Mouse (Mus musculus) myocyte (in vitro differentiated cells): ENCODE measurements around the gene Samsn1. TPM values are rescaled to one million over a fixed set of nuclear protein-coding genes. Genes with fewer than 3 reads are reported as not detected.

Experiments
- H3K27me3 ChIP-seq: one replicate; pipeline ENCODE4 v1.6.1; 2011; ENCODE audit not compliant: control insufficient read depth, insufficient read depth, insufficient read length
- H3K36me3 ChIP-seq: one replicate; pipeline ENCODE4 v1.6.1; 2011; ENCODE audit not compliant: control insufficient read depth, insufficient read depth
- H3K4me2 ChIP-seq: one replicate; pipeline ENCODE4 v1.6.1; 2011; ENCODE audit warnings: low read depth, control low read depth
- H3K4me3 ChIP-seq: one replicate; pipeline ENCODE4 v1.5.1; 2011; ENCODE audit warnings: mild to moderate bottlenecking, control low read depth, moderate library complexity
- H3K79me2 ChIP-seq: one replicate; pipeline ENCODE4 v1.6.1; 2011; ENCODE audit not compliant: control insufficient read depth, insufficient read depth
- H3ac ChIP-seq: one replicate; pipeline ENCODE4 v1.6.1; 2011; ENCODE audit not compliant: control insufficient read depth, insufficient read length
- CEBPB ChIP-seq: IDR thresholded peaks from 2 replicates; pipeline ENCODE4 v1.6.1; 2011; ENCODE audit warnings: mild to moderate bottlenecking, moderate library complexity; ENCODE audit not compliant: poor library complexity, insufficient read depth, severe bottlenecking
- E2F4 ChIP-seq: IDR thresholded peaks from one replicate; pipeline ENCODE4 v1.6.1; 2011; ENCODE audit warnings: mild to moderate bottlenecking, control low read depth, moderate library complexity; ENCODE audit not compliant: insufficient read depth
- MAX ChIP-seq: IDR thresholded peaks from one replicate; pipeline ENCODE4 v1.6.1; 2011; ENCODE audit warnings: low read depth, mild to moderate bottlenecking, control low read depth
- MYOD1 ChIP-seq, 3 experiments: IDR thresholded peaks; one replicate each; pipeline ENCODE4 v1.6.1; 2011; ENCODE audit warnings: control low read depth in 2 of 3, low read depth in 2 of 3, mild to moderate bottlenecking in 2 of 3, moderate library complexity in 1 of 3; ENCODE audit not compliant: insufficient read length in 2 of 3, control insufficient read depth in 1 of 3
- MYOG ChIP-seq, 3 experiments: IDR thresholded peaks; one replicate each; pipeline ENCODE4 v1.6.1; 2011; ENCODE audit warnings: control low read depth in 2 of 3, low read depth in 2 of 3, mild to moderate bottlenecking in 2 of 3; ENCODE audit not compliant: insufficient read length in 2 of 3, control insufficient read depth in 1 of 3, insufficient read depth in 1 of 3
- POLR2A ChIP-seq: IDR thresholded peaks from one replicate; pipeline ENCODE4 v1.6.1; 2011; ENCODE audit warnings: low read depth, mild to moderate bottlenecking, control low read depth, moderate library complexity; ENCODE audit not compliant: insufficient read length
- POLR2AphosphoS2 ChIP-seq: IDR thresholded peaks from one replicate; pipeline ENCODE4 v1.6.1; 2011; ENCODE audit warnings: low read depth, control low read depth; ENCODE audit not compliant: insufficient read length
- REST ChIP-seq: IDR thresholded peaks from one replicate; pipeline ENCODE4 v1.6.1; 2011; ENCODE audit warnings: mild to moderate bottlenecking, control low read depth, moderate library complexity; ENCODE audit not compliant: insufficient read depth, insufficient read length
- SRF ChIP-seq: IDR thresholded peaks from one replicate; pipeline ENCODE4 v1.6.1; 2011; ENCODE audit warnings: low read depth; ENCODE audit not compliant: control insufficient read depth, insufficient read length
- TCF12 ChIP-seq: IDR thresholded peaks from one replicate; pipeline ENCODE4 v1.6.1; 2011; ENCODE audit warnings: mild to moderate bottlenecking, control low read depth; ENCODE audit not compliant: poor library complexity, insufficient read depth, severe bottlenecking
- TCF3 ChIP-seq: IDR thresholded peaks from one replicate; pipeline ENCODE4 v1.6.1; 2011; ENCODE audit warnings: low read depth, control low read depth; ENCODE audit not compliant: insufficient read length
- USF1 ChIP-seq: IDR thresholded peaks from one replicate; pipeline ENCODE4 v1.6.1; 2011; ENCODE audit warnings: low read depth, mild to moderate bottlenecking, control low read depth, moderate library complexity
- polyA plus RNA-seq: library from polyadenylated mRNA; unstranded; fragments of >200 nt; fragmentation: generic; extraction: Trizol; gene quantifications from one replicate; pipeline ENCODE4 v1.2.1, GENCODE M21; 2012; ENCODE audit warnings: missing spikeins

Gene Samsn1
- polyA plus RNA-seq, 1 experiment, result 0.02 TPM

DNA sequence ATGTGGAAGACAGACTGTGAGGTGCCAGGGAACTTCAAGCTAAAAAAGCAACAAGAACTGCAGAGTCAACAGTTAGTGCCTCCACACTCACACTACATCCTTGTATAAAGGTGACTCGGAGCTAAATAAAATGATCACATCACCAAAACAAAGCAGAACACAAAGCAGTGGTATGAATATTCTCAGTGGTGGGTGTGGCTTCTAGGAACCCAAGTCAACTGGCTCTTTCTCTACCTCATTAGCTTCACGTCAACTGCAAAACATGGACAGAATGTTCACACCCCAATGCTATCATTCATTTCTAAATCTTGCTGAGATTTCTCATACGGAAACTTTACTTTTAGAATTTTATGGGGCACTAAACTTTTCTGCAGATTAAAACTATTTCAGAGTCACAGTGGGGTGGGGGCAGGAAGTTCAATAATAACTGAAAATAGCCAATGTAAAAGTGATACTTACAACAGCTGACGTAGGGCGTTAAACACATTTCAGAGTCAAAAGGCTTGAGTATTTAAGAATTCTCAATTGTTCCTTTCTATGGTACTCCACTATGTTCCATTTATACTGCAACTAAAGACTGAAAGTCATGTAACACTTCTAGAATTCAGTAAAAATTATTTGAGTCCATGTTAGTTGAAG, 127.7 kb downstream of the Samsn1 start:
- H3K4me3 ChIP-seq, result no peak overlapping the region
- no peak overlapping the region for H3K4me2 ChIP-seq
- no peak overlapping the region for H3ac ChIP-seq
- no peaks in the 10 kb centered on the region for H3K79me2 ChIP-seq
- H3K27me3 ChIP-seq, result no peaks in the 10 kb centered on the region
- H3K36me3 ChIP-seq, result no peaks in the 10 kb centered on the region
- TF ChIP-seq POLR2AphosphoS2 (no peak), MYOG (IDR thresholded peaks at IDR 0.05; ENCODE audit: control insufficient read depth in 1 of 3, insufficient read depth in 1 of 3, insufficient read length in 2 of 3, low read depth in 2 of 3) (no peak)

DNA sequence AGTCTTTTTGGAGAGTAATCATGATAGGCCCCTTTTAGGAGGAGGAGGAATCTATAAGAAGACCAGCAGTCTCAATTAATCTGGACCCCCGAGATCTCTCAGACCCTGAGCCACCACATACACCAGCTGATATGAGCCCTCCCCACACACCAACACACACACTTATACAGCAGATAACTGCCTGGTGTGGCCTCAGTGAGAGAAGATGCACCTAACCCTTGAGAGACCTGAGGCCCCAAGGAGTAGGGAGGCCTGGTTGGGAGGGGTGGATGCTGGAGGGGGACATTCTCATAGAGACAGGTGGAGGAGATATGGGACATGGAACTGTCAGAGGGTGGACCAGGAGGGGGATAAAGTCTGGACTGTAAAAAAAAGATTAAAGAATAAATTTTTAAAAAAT, 128.6 kb downstream of the Samsn1 start:
- Histone ChIP-seq H3K36me3 (no peaks in the 10 kb centered on the region), H3K4me2 (no peak overlapping the region), H3ac (no peak overlapping the region), H3K27me3 (no peaks in the 10 kb centered on the region), H3K79me2 (no peaks in the 10 kb centered on the region), H3K4me3 (no peak overlapping the region)
- TF ChIP-seq SRF (no peak), TCF12 (no peak), MAX (no peak)

DNA sequence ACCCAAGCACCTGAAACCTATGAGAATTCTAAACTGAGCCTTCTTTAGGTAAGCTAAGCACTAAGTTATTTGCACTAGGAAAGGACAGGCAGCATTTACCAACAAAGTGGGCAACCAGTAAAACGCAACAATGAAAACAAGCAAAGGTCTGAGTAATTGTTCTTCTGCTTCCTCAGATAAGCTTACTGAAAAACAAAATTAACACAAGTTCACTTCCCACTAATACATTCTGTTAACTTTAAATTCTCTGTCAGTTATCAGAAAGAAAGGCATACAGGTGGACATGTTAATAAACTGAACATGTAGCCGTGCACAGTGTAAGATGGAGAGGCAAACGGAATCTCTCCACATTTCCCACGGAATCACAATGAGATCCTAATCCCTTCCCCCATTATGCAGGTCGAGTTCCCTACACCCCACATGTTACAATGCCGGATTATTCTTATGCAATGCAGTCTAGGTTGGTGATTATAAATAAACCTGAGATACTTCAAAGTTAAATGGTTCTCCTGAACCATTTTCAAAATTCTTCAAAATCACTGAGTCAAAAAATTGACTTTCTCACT, 132.9 kb downstream of the Samsn1 start:
- Histone ChIP-seq H3K27me3 (no peaks in the 10 kb centered on the region), H3K36me3 (no peaks in the 10 kb centered on the region), H3K4me3 (no peak overlapping the region), H3K4me2 (no peak overlapping the region), H3ac (no peak overlapping the region), H3K79me2 (no peaks in the 10 kb centered on the region)
- no peak for TF ChIP-seq MYOD1 (IDR thresholded peaks at IDR 0.05; ENCODE audit: control insufficient read depth in 1 of 3, insufficient read length in 2 of 3, low read depth in 2 of 3)
- no peak for TF ChIP-seq SRF
- TF ChIP-seq MYOG (IDR thresholded peaks at IDR 0.05; ENCODE audit: control insufficient read depth in 1 of 3, insufficient read depth in 1 of 3, insufficient read length in 2 of 3, low read depth in 2 of 3), result no peak
- TF ChIP-seq REST, result no peak
- no peak for TF ChIP-seq TCF12
- no peak for TF ChIP-seq E2F4
- TF ChIP-seq CEBPB, result no peak
- no peak for TF ChIP-seq TCF3
- no peak for TF ChIP-seq USF1
- no peak for TF ChIP-seq POLR2AphosphoS2
- no peak for TF ChIP-seq POLR2A
- no peak for TF ChIP-seq MAX

DNA sequence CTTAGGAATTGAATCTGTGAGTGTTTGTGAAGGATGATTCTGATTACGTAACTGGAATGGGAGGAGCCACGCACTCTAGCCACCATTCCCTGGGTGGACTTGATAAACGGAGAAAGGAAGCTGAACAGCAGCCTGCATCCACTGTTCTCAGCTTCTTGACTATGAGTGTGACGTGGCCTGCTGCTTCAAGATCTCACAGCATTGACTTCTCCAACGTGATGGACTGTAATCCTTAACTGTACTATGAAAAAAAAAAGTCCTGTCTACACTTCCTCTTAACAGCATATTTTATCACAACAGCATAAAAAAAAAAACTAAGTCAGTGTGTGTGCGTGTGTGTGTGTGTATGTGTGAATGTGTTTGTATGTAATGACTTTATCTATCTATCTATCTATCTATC, 134.9 kb downstream of the Samsn1 start:
- no peaks in the 10 kb centered on the region for H3K36me3 ChIP-seq
- TF ChIP-seq POLR2A, result no peak
- no peak for TF ChIP-seq TCF12
- no peak for TF ChIP-seq MYOD1 (IDR thresholded peaks at IDR 0.05; ENCODE audit: control insufficient read depth in 1 of 3, insufficient read length in 2 of 3, low read depth in 2 of 3)
- no peak for TF ChIP-seq REST
- no peak for TF ChIP-seq CEBPB
- TF ChIP-seq MAX, result no peak
- TF ChIP-seq USF1, result no peak
- TF ChIP-seq E2F4, result no peak
- no peak for TF ChIP-seq MYOG (IDR thresholded peaks at IDR 0.05; ENCODE audit: control insufficient read depth in 1 of 3, insufficient read depth in 1 of 3, insufficient read length in 2 of 3, low read depth in 2 of 3)
- no peak for TF ChIP-seq POLR2AphosphoS2
- TF ChIP-seq SRF, result no peak
- TF ChIP-seq TCF3, result no peak
- no peak overlapping the region for H3ac ChIP-seq
- H3K27me3 ChIP-seq, result no peaks in the 10 kb centered on the region
- no peaks in the 10 kb centered on the region for H3K79me2 ChIP-seq
- no peak overlapping the region for H3K4me2 ChIP-seq
- H3K4me3 ChIP-seq, result no peak overlapping the region

DNA sequence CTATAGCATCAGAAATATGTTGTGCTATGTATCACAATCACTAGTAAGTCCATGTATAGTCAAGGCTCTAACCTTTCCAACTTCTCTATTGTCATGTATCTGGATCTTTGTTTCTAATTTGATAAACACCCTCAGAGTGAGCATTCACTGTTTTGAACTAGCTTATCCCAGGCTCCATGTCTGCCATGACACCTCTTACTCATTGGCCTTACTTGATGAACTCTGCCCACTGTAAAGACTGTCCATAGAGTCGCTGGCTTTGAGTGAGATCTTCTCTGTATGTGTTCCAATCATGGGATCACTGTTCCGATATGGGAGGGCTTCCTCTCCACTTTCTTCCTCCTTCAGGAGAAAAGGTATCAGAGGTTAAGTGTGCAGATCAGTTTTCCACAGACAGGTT, 143.2 kb downstream of the Samsn1 start:
- Histone ChIP-seq H3K79me2 (no peaks in the 10 kb centered on the region), H3K27me3 (no peaks in the 10 kb centered on the region), H3ac (no peak overlapping the region), H3K4me3 (no peak overlapping the region), H3K4me2 (no peak overlapping the region), H3K36me3 (no peaks in the 10 kb centered on the region)
- TF ChIP-seq TCF12, result no peak
- TF ChIP-seq TCF3, result no peak
- TF ChIP-seq CEBPB, result no peak

DNA sequence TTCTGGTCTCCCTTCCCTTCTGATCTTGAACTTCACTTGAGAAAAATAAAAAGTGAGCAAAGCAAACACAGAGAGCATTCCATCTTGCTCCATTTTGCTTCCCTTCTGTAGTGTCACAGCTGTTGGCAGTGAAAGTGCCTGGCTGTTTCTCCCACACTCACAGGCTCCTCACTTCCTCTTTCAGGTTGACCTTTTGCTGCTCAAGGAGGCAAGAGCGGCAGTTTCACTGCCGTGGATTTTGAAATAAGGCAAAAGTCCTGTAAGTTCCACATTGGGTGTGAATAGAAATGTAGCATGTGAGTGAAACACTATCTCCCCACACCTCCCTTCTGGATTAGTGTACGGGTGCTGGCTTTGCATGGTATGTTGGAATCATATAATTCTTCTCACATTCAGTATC, 144.9 kb downstream of the Samsn1 start:
- Histone ChIP-seq H3K4me2 (no peak overlapping the region), H3K27me3 (no peaks in the 10 kb centered on the region), H3K79me2 (no peaks in the 10 kb centered on the region), H3K4me3 (no peak overlapping the region), H3ac (no peak overlapping the region), H3K36me3 (no peaks in the 10 kb centered on the region)
- no peak for TF ChIP-seq SRF
- no peak for TF ChIP-seq MAX
- TF ChIP-seq POLR2AphosphoS2, result no peak
- no peak for TF ChIP-seq TCF12
- TF ChIP-seq REST, result no peak
- no peak for TF ChIP-seq POLR2A
- no peak for TF ChIP-seq E2F4
- no peak for TF ChIP-seq MYOD1 (IDR thresholded peaks at IDR 0.05; ENCODE audit: control insufficient read depth in 1 of 3, insufficient read length in 2 of 3, low read depth in 2 of 3)
- TF ChIP-seq CEBPB, result no peak
- no peak for TF ChIP-seq USF1
